Mouse (Mus musculus): ENCODE measurements at regions not wholly inside any gene's neighbourhood (a gene's known extent, or its start where the extent isn't known, plus 50 kb on each side); places are given as distances from the start of the nearest gene placed in this dataset.

DNA sequence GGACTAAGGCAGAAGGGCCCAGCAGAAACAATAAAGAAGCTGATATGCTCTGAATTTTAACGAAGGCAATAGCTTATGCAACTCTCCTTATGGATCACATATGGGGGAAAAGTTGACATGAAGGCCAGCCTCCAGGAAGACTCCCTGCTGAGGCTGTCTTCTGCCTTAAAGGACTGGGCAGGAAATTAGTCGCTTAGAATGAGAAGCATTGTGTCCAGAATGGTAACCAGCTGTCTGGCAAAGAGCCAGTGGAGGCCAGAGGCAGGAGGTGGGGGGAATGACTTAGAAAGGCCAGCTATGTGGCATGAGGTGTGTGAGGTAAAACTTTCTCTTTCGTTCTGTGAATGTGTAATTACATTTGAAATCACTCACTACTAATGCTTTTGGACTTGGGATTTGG is 215.0 kb downstream of the D3Ertd751e start:
- H3K27ac ChIP-seq (ENCODE audit: insufficient read depth, low read depth) = no peak overlapping the region
- no peaks in the 10 kb centered on the region for H3K27me3 ChIP-seq (replicated peaks)
- H3K79me2 ChIP-seq (replicated peaks; ENCODE audit: control insufficient read depth, extremely low read depth, insufficient read depth, poor library complexity, severe bottlenecking) = no peaks in the 10 kb centered on the region
- no peak overlapping the region for H3K4me3 ChIP-seq (replicated peaks in 1 of 3; ENCODE audit: low read depth in 2 of 3, low read length in 2 of 3, poor library complexity in 1 of 3)
- H3K9ac ChIP-seq (ENCODE audit: insufficient read depth, low read depth) = no peak overlapping the region
- no peaks in the 10 kb centered on the region for H3K9me3 ChIP-seq (replicated peaks; ENCODE audit: low read length)
- dilution Hi-C loops (cut with MboI; ENCODE audit: extremely low pct_ligation_motif_present, extremely low pct_unique_long_range_greater_than_20kb, low sequenced_read_pairs) = no loop called here
- in situ Hi-C loops (cut with MboI; ENCODE audit: low pct_ligation_motif_present, low pct_unique_long_range_greater_than_20kb, low sequenced_read_pairs) = no loop called here
- no peak for TF ChIP-seq MEF2A (IDR thresholded peaks at IDR 0.05; ENCODE audit: borderline replicate concordance, low read depth, low read length)
- TF ChIP-seq GABPA (IDR thresholded peaks at IDR 0.05; ENCODE audit: insufficient replicate concordance, low read depth, low read length) = no peak
- no peak for TF ChIP-seq CHD1 (IDR thresholded peaks at IDR 0.05; ENCODE audit: low read depth, low read length)
- TF ChIP-seq MAFK (IDR thresholded peaks at IDR 0.05; ENCODE audit: insufficient replicate concordance, low read length) = no peak
- no peak for TF ChIP-seq CHD2 (IDR thresholded peaks at IDR 0.05; ENCODE audit: low read length)
- no peak for TF ChIP-seq NRF1 (IDR thresholded peaks at IDR 0.05; ENCODE audit: low read depth, low read length)
- no peak for TF ChIP-seq TCF12 (IDR thresholded peaks at IDR 0.05; ENCODE audit: low read depth, low read length)
- no peak for TF ChIP-seq MAX (IDR thresholded peaks at IDR 0.05; ENCODE audit: low read length)
- no peak for TF ChIP-seq TBP (conservative IDR thresholded peaks at IDR 0.05; ENCODE audit: low read depth, low read length)
- no peak for TF ChIP-seq POLR2A (IDR thresholded peaks at IDR 0.05; ENCODE audit: low read depth, low read length)
- no peak for TF ChIP-seq ZC3H11A (IDR thresholded peaks at IDR 0.05; ENCODE audit: low read depth, low read length)
- no peak for TF ChIP-seq ZNF384 (IDR thresholded peaks at IDR 0.05; ENCODE audit: low read depth, low read length)
- no peak for TF ChIP-seq ZKSCAN1 (IDR thresholded peaks at IDR 0.05; ENCODE audit: borderline replicate concordance, low read depth, low read length)
- TF ChIP-seq IRF4 (IDR thresholded peaks at IDR 0.05; ENCODE audit: low read depth, low read length) = no peak
- H3K36me3 ChIP-seq (replicated peaks in 1 of 2; ENCODE audit: control insufficient read depth in 1 of 2, insufficient read depth in 1 of 2, low read length in 1 of 2) = no peaks in the 10 kb centered on the region
- H3K4me2 ChIP-seq (ENCODE audit: insufficient read depth, low read depth, poor library complexity, severe bottlenecking) = no peak overlapping the region
- H3K4me1 ChIP-seq (ENCODE audit: control insufficient read depth in 1 of 2, insufficient read depth in 2 of 2) = no peaks in the 10 kb centered on the region
- no peak for DNase-seq (ENCODE audit: extremely low read depth)

DNA sequence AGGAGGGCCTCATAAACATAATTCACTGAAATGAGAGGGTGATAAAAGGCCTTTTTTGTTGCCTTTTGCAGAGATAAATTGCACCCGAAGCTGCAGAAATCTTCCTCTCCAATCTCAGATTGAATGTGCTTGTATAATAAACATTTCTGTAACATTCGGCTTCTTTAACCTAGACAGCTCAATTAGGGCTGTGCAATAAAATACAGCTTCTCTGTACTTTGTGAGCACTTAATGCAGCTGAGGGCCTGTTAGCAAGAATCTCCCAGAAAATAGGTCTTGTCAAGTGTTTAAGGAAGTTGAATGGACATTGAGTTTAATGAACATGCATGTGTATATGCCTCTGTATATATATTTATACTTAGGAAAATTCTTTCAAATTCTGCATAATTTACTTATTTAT is 217.8 kb downstream of the D3Ertd751e start:
- no peak for TF ChIP-seq MAZ (IDR thresholded peaks at IDR 0.05; ENCODE audit: low read depth, low read length)
- TF ChIP-seq MEF2A (IDR thresholded peaks at IDR 0.05; ENCODE audit: borderline replicate concordance, low read depth, low read length) = no peak
- no peak for TF ChIP-seq HCFC1 (IDR thresholded peaks at IDR 0.05; ENCODE audit: low read depth, low read length)
- H3K36me3 ChIP-seq (replicated peaks in 1 of 2; ENCODE audit: control insufficient read depth in 1 of 2, insufficient read depth in 1 of 2, low read length in 1 of 2) = no peaks in the 10 kb centered on the region
- no peaks in the 10 kb centered on the region for H3K27me3 ChIP-seq (replicated peaks)
- no peak overlapping the region for H3K27ac ChIP-seq (ENCODE audit: insufficient read depth, low read depth)
- H3K9ac ChIP-seq (ENCODE audit: insufficient read depth, low read depth) = no peak overlapping the region
- no peaks in the 10 kb centered on the region for H3K9me3 ChIP-seq (replicated peaks; ENCODE audit: low read length)
- dilution Hi-C loops (cut with MboI; ENCODE audit: extremely low pct_ligation_motif_present, extremely low pct_unique_long_range_greater_than_20kb, low sequenced_read_pairs) = no loop called here
- no peak for DNase-seq (ENCODE audit: extremely low read depth)
- no peaks in the 10 kb centered on the region for H3K4me1 ChIP-seq (ENCODE audit: control insufficient read depth in 1 of 2, insufficient read depth in 2 of 2)
- H3K79me2 ChIP-seq (replicated peaks; ENCODE audit: control insufficient read depth, extremely low read depth, insufficient read depth, poor library complexity, severe bottlenecking) = no peaks in the 10 kb centered on the region
- in situ Hi-C loops (cut with MboI; ENCODE audit: low pct_ligation_motif_present, low pct_unique_long_range_greater_than_20kb, low sequenced_read_pairs) = no loop called here
- H3K4me3 ChIP-seq (replicated peaks in 1 of 3; ENCODE audit: low read depth in 2 of 3, low read length in 2 of 3, poor library complexity in 1 of 3) = no peak overlapping the region
- no peak overlapping the region for H3K4me2 ChIP-seq (ENCODE audit: insufficient read depth, low read depth, poor library complexity, severe bottlenecking)
